Mouse (Mus musculus) kidney, adult 11 months (tissue): ENCODE results near the gene 1500009C09Rik.

Source experiments
- DNase-seq: peaks from one replicate; pipeline ENCODE4 v3.0.0; 2022

1500009C09Rik gene

GRCm38 (mm10) chr15:82252097-82252496, at the start of gene 1500009C09Rik:
TSS of gene 1500009C09Rik (plus strand) at chr15:82252397.
- DNase-seq: no peak

- no peak for DNase-seq
Measured at GRCm38 (mm10) chr15:82203090-82203489, 49.1 kb upstream of the 1500009C09Rik start.

- DNase-seq: no peak
Measured at GRCm38 (mm10) chr15:82203611-82204351, 48.4 kb upstream of the 1500009C09Rik start.

DNA sequence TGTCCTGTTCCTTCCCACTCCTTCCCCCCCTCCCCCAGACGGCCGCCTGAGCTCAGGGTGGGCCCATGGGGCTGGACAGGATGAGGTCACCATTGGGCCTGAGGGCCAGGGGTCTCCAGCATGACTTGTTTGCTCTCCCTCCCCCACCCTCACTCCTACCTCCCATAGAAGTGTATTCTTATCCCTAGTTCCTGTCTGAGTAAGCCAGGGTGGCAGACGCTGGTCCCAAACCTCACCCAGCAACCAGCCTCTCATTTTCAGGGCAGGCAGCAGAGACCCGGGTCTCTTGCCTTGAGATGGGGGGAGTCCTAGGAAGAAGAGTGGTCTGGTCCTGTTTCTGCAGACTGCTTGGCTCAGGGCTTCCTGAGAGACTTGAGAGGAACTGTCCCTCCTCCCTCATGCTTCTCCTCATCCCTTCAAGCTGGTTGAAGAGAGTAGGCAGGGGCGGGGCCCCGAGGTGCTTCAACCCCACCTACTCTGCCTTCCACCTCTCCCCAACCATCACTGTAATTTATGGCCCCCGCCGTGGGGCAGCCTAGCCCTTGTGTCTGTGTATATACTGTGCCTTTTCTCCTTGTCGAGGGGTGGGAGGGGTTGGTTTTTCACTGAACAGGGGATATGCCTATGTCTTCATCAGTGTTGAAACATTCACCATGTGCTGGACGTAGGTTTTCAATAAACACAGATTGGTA, 47.4 kb upstream of the 1500009C09Rik start:
- no peak for DNase-seq

DNA sequence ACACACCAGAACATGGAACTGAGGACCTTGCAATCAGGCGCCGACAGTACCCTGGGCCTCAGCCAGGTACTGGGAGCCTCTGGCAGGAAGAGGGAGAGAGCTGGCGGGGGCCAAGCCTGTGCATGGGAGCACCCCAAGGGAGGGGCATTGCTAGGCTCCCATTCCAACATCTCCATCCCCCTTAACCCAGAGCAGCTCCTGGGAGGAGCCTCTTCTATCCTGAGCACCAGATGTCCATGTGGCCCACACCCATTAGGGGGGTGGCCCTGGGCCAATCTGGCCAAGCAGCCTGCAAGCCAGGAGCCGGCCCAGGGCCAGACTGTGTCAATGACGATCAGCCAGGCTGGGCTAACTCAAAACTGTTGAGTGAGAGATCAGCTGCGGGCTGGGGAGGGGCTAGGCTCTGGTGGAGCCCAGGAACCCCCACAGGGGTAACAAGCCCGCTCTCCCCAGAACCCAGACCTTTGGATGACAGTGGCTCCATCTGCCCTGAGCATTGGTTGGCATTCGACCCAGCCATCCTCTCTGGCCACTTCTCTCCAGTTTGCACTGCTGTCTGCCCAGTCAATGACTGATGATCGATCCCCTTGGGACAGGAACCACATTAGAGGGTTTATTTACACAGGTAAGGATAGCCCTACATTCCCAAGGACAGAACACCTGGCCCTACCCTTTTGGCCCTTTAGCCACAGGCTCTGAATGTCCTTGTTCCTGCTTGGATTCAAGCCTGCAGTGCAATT, 45.7 kb upstream of the 1500009C09Rik start:
- no peak for DNase-seq

DNA sequence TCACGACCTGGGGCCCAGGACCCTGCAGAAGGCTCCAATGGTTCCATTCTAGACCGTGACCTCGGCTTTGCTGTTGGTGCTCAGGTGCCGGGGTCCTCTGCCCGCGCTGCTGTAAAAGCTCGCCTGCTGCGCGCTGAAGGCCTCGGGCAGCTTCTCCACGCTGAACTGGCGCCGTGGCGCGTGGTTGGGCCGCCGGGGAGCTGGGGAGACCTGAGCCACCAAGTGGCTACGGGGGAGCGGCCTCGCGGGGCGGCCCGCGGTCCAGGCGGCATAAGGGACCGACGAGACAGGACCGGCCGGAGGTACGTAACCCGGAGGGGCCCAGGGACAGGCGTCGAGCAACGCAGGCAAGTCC, 45.1 kb upstream of the 1500009C09Rik start:
- DNase-seq: no peak

DNA sequence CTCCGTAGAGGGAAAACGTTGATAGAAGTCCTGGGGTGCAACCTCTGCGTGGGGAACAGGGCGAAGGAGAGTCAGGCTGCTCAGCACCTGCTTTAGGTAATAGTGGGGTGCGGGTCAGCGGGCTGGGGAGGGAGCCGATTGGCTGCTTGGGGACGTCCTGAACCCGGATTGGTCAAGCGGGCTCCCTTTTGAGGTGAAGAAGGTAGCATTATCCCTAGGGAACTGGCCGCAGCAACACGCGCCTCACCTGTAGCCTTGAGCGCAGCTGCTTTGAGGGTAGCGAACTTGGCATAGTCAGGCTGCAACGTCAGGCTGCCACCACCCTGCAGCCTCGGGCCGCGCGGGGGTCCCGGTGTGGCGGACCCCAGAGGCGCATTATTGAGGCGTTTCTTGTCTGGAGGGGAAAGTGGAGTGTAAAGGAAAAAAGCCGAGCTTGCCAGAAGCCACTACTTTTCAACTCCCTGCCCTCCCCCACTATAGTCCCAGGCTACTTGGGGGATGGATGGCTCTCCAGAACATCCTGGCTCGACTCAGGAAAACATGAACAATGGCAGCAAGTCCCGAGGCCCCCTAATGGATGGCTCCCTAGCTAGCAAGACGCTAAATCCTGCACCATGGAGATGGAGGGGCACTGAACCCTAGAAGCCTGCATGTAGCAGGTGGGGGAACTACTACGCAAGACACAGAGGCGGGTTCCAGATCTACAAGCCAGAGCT, 44.5 kb upstream of the 1500009C09Rik start:
- no peak for DNase-seq

DNA sequence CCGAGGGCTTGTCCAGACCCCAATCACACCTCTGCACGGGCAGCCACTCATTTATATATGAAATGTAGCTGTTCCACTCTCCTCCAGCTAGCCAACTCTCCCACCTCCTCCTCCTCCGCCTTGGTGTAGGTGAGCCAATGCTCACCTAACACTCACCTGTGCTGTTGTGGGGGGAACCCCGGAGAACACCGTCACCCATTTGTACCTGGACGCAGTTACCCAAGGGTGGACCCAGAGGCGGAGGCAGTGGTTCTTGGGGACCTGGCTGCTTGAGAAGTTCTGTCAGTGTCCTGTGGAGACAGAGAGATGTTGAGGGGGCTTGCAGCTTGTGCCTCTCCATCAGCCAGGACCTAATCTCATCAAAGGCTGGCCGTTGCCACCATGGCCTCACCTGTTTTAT, 43.9 kb upstream of the 1500009C09Rik start:
- no peak for DNase-seq

DNA sequence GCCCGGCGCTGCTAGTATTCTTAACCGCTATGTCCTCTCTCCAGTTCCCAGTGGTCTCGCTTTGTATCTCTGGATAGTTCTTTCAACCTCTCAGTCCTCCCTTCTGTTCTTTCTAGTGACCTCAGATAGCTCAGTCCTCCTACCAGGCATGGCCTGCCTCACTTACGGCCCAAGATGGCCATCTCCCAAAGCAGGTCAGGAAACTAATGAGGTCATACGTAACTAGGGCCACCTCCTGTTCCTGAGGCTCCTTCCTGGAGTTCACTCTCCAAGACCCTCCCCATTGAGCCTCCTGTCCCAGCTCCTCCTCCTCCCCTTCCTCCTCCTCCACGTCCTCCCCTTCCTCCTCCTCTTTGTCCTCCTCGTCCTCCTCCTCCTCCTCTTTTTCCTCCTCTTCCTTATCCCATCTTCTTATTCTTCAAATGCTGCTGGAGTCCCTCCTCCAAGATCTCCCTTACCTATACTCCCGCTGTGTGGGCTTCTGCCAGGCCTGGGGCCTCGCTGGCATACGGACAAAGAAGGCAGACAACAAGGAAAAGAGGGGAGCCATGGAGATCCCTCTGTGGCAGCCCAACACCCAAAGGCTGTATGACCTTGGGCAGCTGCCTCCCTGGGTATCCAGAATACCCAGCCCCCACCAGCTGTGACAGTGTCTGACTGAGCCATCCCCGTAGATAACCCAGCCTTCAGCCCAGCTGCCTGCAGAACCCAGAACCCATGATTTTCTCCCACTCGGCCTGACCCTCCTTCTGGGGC, 42.7 kb upstream of the 1500009C09Rik start:
- no peak for DNase-seq

DNA sequence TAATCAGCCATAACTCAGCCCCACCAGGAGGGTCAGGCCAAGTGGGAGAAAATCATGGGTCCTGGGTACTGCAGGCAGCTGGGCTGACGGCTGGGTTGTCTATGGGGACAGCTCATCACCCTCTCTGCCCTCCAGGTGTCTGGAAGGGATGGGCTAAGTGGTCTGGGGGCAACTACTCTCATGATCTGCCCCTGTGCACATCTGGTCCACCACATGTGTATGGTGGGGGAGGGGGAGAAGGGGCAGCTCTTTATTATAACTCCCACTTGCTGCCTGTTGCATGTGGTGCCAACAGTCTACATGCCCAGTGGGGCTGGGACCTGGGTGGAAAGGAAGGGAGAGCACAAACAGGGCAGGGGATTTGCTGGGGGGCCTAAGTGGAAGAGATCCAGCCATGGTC, 41.4 kb upstream of the 1500009C09Rik start:
- no peak for DNase-seq

DNA sequence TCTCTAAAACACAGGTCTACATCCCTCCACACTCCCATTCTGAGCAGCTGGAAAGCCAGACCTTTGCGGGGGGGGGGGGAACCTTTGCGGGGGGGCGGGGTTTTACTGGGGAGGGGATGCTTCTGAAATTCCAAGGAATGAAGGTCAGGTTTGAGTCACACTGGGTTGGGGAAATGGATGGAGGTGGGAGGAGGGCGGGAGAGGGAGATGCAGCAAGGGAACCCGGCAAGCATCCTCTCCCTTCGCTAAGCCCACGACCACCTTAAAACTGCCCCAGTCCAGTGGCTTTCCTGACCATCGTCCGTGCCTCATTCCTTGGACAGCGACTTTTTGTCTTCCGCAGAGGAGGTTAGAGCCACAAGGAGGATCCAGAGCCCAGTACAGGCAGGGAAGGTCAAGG, 40.9 kb upstream of the 1500009C09Rik start:
- DNase-seq: no peak

GRCm38 (mm10) chr15:82211911-82212751, 40.1 kb upstream of the 1500009C09Rik start:
- no peak for DNase-seq

DNA sequence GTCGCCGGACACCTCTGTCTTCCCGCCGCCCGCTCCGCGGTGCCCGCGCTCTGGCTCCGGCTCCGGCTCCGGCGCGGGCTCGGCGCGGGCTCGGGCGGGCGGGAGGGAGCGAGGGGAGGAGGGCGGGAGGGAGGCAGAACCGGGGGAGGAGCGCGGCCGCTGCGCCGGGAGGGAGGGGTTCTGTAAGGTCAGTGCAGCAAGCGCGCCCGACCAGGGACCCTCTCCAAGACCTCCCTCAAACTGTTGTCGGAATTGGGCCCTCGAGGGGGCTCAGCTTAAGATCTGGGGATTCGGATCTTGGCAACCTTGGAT, 39.5 kb upstream of the 1500009C09Rik start, which contains the start of gene Shisa8:
TSS of gene Shisa8 (minus strand) at position 64 of the 312 bp plus-strand sequence.
- no peak for DNase-seq

DNA sequence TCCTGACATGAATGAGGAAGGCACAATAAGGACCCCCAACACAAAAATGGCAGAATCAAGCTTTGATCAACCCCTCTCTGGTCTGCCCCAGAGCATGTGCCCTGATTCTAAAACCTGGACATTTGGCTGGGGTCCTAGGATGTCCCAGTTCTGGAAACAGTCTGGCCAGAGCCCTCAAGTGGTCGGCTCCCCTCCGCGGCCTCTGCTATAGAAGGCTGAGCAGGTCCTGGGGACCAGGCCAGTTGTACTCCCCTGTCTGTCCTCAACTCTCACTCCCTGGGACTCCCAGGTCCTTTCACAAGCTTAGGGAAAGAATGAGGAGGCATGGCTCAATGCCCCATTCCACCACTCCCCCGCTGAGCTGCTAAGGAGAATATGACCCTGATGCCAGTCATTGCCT, 39.0 kb upstream of the 1500009C09Rik start:
- DNase-seq: no peak

GRCm38 (mm10) chr15:82215332-82216046, 36.7 kb upstream of the 1500009C09Rik start:
- DNase-seq: no peak

DNA sequence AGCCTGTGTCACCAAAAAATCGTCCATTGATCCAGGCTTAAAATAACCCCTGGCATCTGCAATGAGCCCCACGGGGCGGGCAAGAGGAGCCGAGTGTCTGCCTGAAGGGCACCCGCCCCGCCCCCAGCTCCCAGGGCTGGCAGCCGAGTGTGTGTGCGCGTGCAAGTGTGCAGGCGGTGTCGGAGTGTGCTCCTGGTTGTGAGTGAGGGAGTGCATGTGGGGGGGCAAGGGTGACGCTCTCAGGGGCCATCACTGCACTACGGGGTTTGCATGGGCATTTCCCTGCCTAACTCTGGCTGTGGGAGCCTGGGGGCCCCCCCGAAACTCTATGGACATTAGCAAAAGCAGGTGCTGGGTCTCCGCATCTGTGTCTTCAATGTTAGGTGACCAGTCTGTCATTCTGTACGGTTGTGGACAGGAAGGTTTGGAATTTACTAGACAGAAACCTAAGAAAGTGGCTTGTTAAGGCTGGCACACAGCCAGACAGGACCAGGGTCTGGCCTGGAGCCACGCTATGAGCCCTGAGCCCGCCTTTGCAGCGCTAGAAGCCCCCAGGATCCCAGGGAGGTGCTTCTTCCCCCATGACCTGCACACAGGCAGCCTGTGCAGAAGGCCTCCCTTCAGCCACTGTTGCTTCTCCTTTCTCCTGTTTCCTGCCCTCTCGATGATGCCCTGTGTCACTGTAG, 35.9 kb upstream of the 1500009C09Rik start:
- no peak for DNase-seq

GRCm38 (mm10) chr15:82217039-82217438, 35.2 kb upstream of the 1500009C09Rik start:
- no peak for DNase-seq

DNA sequence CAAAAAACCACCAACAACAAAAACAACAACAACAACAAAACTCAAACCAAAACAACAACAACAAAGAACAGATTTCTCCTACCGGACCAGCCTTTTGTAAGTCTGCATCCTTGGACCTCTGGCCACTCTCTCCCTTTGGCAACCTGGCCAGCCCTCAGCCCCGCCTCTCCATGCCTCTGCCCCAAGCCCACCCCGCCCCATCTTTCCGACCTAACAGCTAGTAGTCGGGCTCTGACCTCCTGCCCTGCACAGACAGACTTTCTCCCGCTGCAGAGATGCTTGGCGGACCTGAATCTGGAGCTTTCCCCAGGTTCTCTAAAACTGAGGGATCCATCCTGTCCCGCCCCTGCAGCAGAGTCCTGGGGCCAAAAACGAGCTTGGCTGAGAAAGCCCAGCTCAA, 34.2 kb upstream of the 1500009C09Rik start:
- no peak for DNase-seq

DNA sequence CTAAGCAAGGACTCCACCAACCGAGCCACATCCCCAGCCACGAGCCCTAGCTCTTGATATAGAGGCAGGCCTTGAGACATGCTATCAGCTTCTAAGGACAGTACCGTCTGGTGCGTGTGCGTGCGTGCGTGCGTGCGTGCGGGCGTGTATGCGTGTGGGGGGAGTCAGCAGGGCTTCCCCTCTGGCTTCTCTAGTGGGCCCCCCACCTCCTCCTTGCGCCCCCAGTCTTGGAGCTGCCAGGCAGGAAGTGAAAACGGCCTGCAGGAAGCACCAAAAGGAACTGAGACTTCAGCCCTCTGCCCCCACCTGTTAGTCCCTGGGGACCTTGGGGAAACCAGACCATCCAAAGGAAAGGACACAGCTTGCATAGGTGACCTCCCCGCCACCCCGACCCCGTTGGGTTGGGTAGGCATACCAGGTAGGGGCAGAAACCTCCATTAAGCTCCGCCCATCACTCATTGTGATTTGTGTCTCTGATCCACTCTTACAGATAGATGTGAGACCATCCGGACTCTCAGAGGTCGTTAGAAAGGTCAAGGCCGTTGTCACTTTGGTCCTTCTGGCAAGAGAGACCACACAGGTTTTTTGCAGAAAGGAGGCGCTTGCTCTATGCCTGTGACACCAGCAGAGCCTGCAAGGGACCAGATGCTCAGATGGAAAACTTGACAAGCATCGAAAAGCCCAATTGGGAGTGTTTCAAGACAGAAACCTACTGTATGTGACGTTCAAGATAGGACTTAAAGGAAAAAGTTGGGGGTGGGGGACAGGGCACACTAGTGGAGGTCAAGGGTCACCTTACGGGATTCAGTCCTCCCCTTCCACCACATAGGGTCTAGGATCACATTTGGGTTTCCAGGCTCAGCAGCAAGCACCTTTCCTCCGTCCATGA, 33.2 kb upstream of the 1500009C09Rik start:
- DNase-seq: no peak
